Mouse (Mus musculus): ENCODE data around the gene Adamts17.

The Adamts17 gene

DNA sequence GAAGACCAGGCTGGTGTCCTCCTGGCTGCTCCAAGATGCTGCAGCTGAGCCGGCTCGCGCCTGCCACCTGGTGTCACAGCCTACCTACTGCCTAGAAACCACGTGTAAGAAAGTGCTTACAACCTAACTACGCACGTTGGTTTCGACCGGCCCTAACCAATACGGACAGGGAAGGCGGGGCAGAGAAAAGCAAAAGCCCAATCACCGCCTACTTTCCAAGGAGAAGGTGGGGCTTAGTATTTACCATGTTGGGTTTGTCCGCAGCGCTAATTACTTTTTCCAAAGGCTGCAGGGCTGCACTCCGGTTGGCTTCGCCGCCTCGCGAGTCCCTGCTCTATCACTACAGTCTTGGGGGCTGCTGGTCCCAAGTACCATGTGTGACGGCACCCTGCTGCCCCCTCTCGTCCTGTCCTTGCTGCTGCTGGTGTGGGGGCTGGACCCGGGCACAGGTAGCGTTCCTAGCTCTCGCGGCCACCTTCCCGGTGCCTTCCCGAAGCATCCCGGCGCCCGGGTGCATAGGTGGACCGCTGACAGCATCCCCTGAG, at the start of gene Adamts17:
Gene Adamts17 (plus strand): TSS at position 273 of the 545 bp plus-strand sequence.
- DNase-seq (ENCODE audit: low spot score in 2 of 2): peak; percentile 42 to 83

DNA sequence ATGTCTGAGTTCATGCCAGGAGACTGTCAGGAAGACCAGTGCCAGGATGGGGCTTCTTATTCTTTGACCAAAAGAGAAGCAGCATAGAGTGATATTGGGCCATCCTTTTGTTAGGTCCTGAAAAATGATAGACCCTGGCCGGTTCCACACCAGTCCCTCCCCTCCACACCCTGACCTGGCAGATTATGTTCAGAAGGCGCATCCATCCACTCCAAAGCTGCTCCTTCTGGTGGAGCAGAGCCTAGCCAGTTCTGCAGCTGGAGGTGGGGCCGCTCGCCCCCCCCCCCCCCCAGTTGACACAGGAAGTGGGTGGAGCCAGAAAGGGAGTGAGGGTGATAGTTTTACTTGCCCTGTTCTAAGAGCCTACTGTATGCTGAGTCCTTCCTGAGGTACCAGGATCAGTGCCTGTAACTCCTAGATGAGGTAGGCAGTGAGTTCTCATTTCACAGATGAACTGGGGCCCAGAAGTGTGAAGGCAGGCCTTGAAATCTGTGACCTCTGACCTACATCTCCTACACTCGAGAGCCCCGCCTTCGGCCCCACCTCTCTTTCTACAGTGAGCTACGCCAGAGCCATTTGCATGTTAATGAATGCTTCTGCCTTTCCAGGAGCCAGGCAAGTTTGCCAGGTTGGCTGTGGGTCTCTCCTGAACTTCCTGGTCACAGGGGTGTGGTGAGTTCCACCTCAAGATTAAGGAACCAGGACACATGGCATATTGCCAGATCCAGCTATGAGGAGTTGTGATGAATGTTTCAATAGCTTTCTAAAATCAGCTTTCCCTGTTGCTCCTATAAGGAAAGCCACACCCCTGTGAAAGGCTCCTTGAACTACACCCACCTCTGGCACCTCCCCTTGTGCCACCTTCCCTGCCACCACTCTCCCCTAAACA, 49.4 kb upstream of the Adamts17 start:
- peak in 1 of 2 experiments; percentile 13 for DNase-seq (ENCODE audit: low spot score in 2 of 2)

DNA sequence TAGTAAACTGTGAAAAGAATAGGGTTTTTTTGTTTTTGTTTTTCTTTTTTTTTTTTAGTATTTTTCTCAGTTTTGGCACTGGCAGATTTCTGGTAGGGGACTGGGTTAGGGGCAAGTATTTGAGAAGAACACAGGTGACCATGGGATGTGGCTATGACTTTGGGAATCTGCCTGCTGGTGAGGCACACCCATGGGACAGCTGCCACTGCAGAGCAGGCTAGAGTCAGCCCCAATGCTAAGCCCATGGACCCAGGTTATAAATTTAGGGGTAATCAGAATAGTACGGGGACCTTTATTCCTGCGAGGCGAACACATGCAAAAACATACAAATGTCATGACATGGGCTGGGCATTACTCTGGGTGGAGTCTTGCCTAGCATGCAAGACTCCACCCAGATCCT, 48.5 kb upstream of the Adamts17 start:
- DNase-seq (ENCODE audit: low spot score in 2 of 2): no peak

DNA sequence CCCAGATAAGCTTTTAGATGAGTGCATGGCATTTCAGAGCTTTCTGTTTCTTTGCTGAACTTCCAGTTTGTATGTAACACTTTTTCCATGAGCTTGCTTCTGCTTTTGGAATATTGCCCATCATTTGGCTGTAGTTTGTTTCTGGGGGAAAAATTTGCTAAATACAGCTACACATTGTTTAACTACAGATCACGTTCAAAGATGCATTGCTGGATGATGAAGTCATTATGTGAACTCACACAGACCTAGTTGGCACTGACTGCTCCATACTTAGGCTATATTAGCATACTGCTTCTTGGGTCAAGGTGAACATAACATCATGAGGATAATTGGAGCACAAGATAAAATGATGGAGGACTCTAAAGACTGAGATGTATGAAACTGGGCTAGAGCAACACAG, 42.6 kb upstream of the Adamts17 start:
- DNase-seq (ENCODE audit: low spot score in 2 of 2): no peak

DNA sequence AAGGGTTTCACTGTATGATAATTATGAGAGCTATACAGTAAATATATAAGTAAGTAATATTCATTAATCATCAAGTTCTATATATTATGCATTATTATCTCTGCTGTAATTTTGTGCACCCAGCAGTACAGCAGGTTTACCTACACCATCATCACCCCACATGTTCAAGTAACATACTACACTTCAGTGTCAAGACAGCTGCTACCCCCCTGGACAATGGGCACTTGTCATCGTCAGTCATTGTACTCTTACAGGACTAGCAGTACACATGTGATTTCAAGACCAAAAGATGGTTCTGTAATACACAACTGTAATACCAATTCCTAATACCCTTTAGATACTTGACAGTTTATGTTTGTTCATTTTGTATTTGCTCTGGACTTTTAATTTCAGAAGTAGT, 42.2 kb upstream of the Adamts17 start:
- DNase-seq (ENCODE audit: low spot score in 2 of 2): no peak

DNA sequence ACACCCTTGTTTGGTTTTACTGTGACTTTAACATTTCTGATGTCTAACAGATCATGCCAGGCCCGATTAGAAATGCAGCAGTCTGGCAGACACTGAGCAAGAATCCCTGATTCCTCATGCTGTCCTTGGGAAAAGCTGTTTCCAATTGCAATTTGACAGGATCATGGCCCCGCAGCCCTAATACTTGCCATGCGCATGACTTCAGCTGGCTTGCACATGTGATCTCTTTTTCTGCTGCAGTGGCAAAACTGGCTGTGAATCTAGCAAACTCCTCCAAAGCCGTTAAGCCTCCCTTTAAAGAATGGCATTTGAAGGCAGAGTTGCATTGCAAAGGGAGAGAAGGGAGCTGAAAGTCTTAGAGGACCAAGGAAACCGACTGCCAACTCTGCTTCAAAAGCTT, 40.7 kb upstream of the Adamts17 start:
- no peak for DNase-seq (ENCODE audit: low spot score in 2 of 2)

DNA sequence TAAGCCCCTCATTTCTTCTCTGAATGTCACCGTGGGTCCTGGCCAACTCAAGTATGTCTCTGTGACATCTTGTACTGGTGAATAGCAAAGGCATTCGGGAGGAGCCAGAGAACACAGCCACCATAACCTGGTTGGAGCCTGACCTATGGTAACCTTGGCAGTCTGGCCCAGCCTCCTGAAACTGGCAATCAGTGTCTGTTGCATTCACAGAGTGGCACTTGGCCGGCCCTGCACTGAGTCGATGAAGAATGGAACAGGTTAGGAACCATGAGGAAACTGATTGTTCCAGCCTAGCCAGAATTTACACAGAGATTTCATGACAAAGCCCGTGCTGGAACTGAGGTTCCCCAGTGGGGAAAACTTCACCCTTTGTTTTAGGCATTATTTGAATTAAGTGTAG, 38.8 kb upstream of the Adamts17 start:
- no peak for DNase-seq (ENCODE audit: low spot score in 2 of 2)

DNA sequence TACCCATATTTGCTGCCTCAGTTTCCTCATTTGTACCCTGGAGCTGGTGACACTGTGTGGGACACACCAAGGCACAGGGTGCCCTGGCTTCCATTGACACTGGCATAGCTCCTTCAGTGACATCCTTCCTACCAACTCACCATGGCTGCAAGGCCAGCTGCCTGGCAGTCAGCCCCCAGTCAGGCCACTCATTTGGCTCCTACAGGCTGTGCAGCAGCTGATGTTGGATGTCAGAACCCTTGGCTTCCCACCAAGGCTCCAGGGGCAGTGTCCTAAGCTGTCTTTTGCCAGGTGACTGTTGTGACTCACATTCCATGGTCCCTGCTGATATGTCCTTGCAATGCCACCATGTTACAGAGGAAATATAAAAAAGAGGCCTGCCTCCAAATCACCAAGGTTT, 37.8 kb upstream of the Adamts17 start:
- DNase-seq (ENCODE audit: low spot score in 2 of 2): no peak

DNA sequence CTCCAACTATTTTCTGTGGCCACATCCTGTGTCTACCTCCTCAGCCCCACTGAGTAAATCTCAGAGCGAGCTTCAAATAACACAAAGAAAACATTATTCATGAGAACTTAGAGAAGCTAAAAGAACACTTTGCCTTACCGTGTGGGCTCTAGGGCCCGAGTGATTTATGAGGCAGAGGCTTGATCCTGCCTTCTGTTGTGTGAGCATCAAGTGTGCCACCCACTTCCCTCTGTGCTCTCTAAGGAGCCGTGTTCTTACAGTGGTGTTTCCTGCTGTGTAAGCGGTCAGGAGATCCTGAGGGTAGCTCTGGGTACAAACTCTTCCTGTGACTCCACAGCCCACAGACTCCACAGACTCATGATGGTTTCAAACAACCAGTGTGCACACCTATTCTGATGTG, 35.7 kb upstream of the Adamts17 start:
- DNase-seq (ENCODE audit: low spot score in 2 of 2): no peak

DNA sequence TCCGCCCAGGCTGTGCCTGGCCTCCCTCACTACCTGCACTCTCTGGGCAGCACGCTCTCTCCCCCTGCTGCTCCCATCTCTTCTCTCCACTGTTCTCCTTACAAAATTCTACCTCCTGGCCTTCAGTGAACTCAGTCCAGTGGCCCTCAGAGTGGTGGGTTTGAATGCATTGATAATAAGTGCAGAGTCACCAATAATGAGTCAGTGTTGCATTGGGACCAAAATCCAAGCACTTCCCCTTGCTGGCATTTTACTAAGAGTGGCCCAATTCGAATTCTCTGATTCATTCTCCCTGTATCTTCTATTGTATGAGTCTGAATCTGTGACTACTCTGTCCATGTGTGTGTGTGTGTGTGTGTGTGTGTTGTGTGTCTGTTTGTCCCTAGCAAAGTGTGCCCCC, 32.7 kb upstream of the Adamts17 start:
- DNase-seq (ENCODE audit: low spot score in 2 of 2): no peak

DNA sequence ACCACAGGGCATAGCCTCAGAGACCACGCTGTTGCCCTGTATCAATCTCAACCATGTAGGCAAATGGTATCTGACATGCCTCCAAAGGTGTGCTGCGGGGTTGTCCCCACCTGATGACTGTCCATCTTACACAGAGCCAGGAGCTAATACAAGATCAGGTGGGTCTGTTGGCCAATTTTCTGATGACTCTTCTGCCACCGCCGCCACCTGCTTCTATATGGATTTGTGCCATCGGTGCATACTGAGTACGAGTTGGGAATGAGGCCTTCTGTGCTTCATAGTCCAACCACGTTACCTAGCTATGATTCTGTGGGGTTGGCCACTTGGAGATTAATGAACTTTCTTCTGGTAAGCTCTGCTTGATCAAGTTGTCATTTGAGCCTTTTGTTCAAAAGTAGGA, 29.1 kb upstream of the Adamts17 start:
- no peak for DNase-seq (ENCODE audit: low spot score in 2 of 2)

DNA sequence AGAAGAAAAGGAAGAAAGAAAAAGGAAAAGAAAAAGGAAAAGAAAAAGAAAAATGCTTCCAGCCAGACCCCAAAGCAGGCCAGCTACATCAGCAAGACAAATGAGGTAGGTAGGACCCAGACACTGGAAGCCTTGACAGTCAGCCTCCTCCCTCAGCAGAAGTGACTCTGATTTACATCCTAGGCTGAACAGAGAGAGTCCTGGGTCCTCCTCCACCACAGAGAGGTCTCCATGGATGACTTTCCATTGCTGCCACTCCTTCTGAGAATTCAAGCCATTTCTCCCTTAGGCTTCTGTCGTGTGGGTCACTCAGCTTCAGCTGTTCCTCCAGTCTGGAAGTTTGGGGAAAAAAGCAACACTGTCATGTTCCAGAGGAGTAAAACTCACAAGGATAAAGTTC, 28.2 kb upstream of the Adamts17 start:
- no peak for DNase-seq (ENCODE audit: low spot score in 2 of 2)

DNA sequence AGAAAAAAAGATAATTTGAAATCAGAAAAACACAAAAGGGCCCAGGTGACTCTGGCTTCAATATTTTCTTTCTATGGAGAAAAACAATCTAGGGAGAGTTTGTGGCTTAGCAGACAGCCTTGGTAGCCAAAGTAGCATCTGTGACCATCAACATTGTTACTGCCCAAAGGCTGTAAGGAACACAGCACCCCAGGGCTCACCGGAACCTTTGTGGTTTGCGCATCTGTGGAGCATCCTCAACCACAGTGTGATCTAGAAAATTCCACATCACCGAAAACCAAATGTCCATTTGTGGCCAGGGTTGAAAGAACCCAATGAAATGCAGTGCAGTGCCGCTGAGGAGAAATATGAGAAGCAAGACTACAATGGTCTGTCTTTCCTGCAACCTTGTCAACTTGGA, 27.2 kb upstream of the Adamts17 start:
- no peak for DNase-seq (ENCODE audit: low spot score in 2 of 2)

DNA sequence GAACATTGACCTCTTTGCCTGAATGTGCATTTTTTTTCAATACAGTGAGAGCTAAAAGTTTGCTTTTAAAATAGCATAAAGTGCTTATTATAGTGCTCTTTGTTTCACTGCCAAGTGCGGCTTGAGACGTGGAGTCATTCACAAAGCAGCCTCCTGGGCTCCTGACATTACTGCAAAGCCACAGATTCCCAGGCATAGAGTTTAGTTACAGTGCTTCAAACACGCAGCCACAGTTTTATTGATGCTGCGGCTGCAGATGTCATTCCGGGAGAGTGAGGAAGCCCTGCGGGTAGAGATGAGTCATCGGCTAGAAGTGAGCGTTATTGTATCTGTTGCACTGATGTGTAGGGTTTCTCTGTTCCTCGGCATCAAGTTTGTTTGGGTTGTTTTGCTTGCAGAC, 26.8 kb upstream of the Adamts17 start:
- DNase-seq (ENCODE audit: low spot score in 2 of 2): no peak

DNA sequence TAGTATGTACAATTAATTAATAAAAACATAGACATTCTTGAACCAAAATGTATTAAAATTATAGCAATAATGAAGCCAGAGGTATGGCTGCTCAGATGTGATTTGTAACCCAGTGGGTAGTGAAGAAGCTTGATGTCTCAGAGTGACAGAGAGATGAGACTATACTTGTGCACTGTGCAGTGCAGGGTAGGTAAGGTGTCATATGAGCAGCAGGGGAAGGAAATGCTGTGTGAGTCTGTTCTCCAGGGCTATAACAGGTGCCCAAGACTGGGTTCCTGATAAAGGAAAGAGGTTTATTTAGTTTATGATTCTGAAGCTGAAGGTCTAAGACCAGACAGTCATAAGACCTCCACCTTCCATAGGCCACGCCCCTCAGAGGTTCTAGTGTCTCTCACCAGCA, 26.4 kb upstream of the Adamts17 start:
- no peak for DNase-seq (ENCODE audit: low spot score in 2 of 2)

DNA sequence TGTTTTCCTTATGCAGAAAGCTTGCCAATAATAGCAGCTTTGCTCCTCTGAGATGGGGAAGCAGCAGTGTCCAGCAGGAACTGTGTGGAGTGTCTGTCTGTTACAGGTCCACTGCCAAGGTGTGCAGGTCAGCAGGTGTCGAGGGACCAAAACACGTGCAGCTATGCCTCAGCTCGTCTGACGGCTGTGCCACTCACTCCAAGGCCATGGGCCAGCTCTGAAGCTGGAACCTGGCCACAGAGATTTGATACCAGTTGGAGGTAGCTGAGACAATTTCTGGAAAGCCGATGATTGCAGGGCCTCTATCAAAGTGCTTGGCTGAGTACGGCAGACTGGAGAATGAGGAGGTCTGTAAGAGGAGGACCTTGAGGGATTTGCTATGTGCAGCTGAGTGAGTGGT, 24.0 kb upstream of the Adamts17 start:
- no peak for DNase-seq (ENCODE audit: low spot score in 2 of 2)

DNA sequence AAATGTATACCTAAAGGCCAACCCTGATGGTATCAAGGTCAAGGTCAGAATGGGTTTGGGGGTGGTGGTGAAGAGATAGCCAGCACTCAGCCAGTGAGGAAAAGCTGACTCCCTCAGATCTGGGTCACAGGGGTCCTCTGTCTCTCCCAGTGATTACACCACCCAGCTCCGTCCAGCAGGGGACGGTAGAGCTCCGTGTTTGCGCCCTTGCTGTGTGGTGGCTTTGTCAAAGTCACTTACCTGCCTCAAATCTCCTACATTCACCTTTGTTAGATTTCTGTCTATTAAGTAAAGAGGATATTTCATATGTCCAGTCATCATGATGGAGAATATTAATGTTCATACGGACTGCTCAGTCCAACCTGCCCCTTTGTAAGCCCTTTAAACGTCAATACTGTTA, 19.5 kb upstream of the Adamts17 start:
- DNase-seq (ENCODE audit: low spot score in 2 of 2): peak; percentile 10 to 44

DNA sequence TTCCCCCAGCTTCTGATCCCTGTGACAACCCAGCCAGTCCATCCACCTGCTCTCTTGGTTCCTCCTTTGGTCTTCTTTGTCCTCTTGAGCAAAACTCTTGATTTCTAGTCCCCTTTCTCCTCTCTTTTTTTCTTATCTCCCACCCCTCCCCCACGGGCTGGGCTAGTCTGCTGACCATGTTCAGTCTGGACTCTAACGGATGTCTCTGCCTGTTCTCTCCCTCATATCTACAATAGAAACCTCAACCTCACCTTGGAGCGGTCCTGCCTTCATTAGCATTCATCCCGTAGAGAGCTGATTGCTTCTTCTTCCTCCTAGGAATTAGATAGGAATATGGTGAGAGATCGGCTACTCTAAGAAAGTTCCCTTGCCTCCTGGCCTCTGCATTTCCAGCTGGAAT, 8.7 kb upstream of the Adamts17 start:
- DNase-seq (ENCODE audit: low spot score in 2 of 2): no peak

DNA sequence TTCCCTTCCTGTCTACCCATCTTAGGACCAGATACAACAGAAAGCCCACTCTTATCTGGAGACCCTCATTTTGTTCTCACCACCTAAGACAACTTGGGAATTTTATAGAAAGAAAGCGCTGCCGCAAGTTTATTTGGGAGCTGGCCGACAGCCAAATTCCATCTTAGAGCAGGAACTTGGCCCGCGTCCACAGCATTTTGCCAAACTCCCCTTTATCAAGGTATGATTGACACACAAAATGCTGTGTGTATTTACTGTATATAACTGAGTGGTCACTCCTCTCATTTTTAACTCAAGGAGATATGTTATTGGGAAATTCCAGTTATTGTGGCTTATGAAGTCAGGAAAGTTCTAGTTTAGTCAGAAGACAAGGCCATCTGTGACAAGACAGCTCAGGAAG, 8.2 kb upstream of the Adamts17 start:
- no peak for DNase-seq (ENCODE audit: low spot score in 2 of 2)

DNA sequence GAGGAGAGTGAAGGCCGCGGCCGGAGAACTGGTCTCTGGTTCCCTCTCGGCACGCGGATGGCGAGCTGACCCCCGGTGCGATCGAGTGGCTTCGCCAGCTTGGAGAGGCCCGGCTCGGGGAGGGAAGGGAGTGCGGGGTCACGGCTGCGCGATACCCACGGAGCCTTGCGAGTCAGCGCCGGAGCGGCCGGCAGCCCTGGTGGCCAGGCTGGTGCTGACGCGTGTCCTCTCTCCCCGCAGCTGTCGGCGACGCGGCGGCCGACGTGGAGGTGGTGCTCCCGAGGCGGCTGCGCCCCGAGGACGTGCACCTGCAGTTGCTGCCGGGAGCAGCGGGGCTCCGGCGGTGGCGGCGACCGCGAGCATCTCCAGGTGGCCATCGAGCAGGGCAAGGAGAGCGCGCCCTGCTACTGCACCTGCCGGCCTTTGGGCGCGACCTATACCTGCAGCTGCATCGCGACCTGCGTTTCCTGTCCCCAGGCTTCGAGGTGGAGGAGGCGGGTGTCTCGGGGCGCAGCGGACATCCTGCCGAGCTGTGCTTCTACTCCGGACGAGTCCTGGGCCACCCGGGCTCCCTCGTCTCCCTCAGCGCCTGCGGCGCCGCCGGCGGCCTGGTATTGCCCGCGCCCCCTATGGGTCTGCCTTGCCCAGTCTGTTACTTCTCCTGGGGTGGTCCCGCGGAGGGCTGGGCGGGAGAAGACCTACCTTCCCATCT, 629 bp downstream of the Adamts17 start:
- DNase-seq (ENCODE audit: low spot score in 2 of 2): peak; percentile 22 to 51

DNA sequence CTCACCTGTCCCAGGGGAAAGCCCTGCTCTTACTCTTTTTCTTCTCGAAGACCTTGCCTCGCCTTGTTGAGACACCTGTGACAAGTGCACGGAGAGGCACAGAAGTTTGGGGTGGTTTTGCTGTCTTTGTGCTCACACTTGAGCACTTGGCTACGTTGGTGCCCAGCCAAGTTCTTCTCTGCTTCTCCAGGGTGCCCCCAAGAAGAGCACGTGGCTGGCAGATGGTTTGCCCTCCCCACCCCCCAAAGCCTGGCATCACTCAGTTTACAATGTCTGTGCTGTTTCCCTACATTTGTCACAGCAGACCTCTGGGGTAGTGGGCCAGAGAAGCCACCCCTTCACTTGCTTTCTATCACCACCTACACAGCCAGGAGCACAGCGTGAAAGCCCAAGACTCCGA, 1.6 kb downstream of the Adamts17 start:
- DNase-seq (ENCODE audit: low spot score in 2 of 2): no peak

DNA sequence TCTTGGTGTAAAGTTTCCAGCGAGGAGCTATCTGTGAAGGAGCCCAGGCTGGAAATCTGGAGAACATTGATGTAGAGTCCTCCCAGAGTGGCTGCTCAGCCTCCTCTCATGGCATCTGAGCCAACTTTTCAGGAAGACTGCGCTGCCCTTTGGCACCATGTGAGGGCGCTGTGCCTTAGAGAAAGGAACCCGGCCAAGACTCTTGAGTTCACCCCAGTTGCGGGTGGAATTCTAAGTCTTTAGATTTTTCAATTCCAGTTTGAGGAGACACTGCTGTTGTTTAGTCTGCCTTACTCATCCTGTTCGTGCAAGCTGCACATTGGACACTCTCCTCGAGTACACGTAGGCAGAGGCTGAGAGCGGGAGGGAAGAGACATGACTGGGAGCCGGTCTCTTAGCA, 2.5 kb downstream of the Adamts17 start:
- peak in 1 of 2 experiments; percentile 50 for DNase-seq (ENCODE audit: low spot score in 2 of 2)

DNA sequence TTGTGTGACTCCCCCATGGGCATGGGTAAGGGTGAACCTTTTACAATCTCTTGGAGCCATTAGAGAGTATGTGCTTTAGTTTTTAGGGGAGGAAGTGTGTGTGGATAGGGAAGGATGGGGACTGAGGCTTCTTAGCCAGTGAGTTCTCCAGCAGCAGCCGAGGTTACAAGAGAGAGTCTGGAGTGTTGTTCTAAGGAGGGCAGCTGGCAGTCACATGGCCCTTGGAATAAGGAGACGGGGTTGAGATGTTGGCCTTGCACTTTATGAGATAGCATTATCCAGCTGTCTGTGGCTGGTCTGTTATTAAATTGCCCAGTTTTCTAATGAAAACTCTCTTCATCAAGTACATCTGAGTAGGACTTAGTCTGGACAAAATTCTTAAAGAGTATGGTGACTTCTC, 4.3 kb downstream of the Adamts17 start:
- no peak for DNase-seq (ENCODE audit: low spot score in 2 of 2)

All from spleen, postnatal 10 days (tissue).